Mouse (Mus musculus) embryonic stem cell, embryonic (primary cell): ENCODE measurements around the gene Gpr137c.

Experiments
- CTCF ChIA-PET, 4 experiments: fragments of 300-600 bp in 2 of 4; fragments of 350-600 bp in 2 of 4; sonication (Branson Sonifier 250); formaldehyde crosslinking; loops; one replicate each; lab custom pipeline; 2022; ENCODE audit warnings: inconsistent platforms in 2 of 4; lab: Charles Lee
- POLR2A ChIA-PET, 4 experiments: fragments of 300-600 bp in 2 of 4; fragments of 350-600 bp in 2 of 4; sonication (Branson Sonifier 250); formaldehyde crosslinking; loops; one replicate each; lab custom pipeline; 2022; ENCODE audit warnings: antibody characterized with exemption in 4 of 4, inconsistent platforms in 1 of 4; lab: Charles Lee

Gene Gpr137c

GRCm38 (mm10) chr14:45241613-45242012 lies 22.1 kb downstream of the Gpr137c start:
- ChIA-PET POLR2A (no interaction called here), CTCF (interaction anchor here in 2 of 4 experiments (0.6 to 0.7 kb wide), 2 partner anchors 125 to 213 kb away, joined by 3 read pairs; no protein-coding TSS in a partner anchor)

GRCm38 (mm10) chr14:45251548-45252076 lies 32.1 kb downstream of the Gpr137c start:
- CTCF ChIA-PET = no interaction called here
- POLR2A ChIA-PET = no interaction called here

- POLR2A ChIA-PET = no interaction called here
These were observed 44.5 kb downstream of the Gpr137c start for GRCm38 (mm10) chr14:45263831-45264592.

GRCm38 (mm10) chr14:45275816-45276215 lies 56.3 kb downstream of the Gpr137c start:
- ChIA-PET CTCF (interaction anchor here in 1 of 4 experiments (0.7 kb wide), 1 partner anchor 336 kb away, joined by 10 read pairs; no protein-coding TSS in a partner anchor), POLR2A (no interaction called here)

More at GRCm38 (mm10) chr14:45263831-45264592, 44.5 kb downstream of the Gpr137c start:
- CTCF ChIA-PET = no interaction called here

GRCm38 (mm10) chr14:45282066-45282465 lies 62.5 kb downstream of the Gpr137c start:
- POLR2A ChIA-PET = no interaction called here

GRCm38 (mm10) chr14:45291608-45292007 lies 72.1 kb downstream of the Gpr137c start:
- POLR2A ChIA-PET = interaction anchor here in 2 of 4 experiments (1.2 to 1.3 kb wide), 2 partner anchors 18 to 27 kb away, joined by 3 to 4 read pairs; no protein-coding TSS in a partner anchor

More at GRCm38 (mm10) chr14:45282066-45282465, 62.5 kb downstream of the Gpr137c start:
- CTCF ChIA-PET = no interaction called here

GRCm38 (mm10) chr14:45303939-45304338 lies 84.4 kb downstream of the Gpr137c start:
- ChIA-PET POLR2A (interaction anchor here in 3 of 4 experiments (0.6 to 8.9 kb wide), 6 partner anchors 8 to 215 kb away, joined by 3 to 58 read pairs (median 3); partner anchors contain the start of genes Psmc6 (in 2 of the 3) and Ero1l (in 1 of the 3)), CTCF (no interaction called here)

More at GRCm38 (mm10) chr14:45291608-45292007, 72.1 kb downstream of the Gpr137c start:
- CTCF ChIA-PET = interaction anchor here in 1 of 4 experiments (0.5 kb wide), 1 partner anchor 137 kb away, joined by 5 read pairs; no protein-coding TSS in a partner anchor

GRCm38 (mm10) chr14:45304389-45304788 lies 84.9 kb downstream of the Gpr137c start:
- CTCF ChIA-PET = no interaction called here
- POLR2A ChIA-PET = interaction anchor here in 2 of 4 experiments (1.1 to 8.9 kb wide), 3 partner anchors 13 to 25 kb away, joined by 3 to 58 read pairs (median 4); partner anchors contain the start of genes Psmc6 (in 2 of the 2) and Ero1l (in 1 of the 2)

GRCm38 (mm10) chr14:45305852-45306251 lies 86.3 kb downstream of the Gpr137c start:
- ChIA-PET CTCF (no interaction called here), POLR2A (interaction anchor here in 1 of 4 experiments (1.3 to 8.9 kb wide), 2 partner anchors 11 to 15 kb away, joined by 5 to 58 read pairs; partner anchors contain the start of gene Ero1l)

- ChIA-PET CTCF (interaction anchor here in 3 of 4 experiments (0.6 to 1.1 kb wide), 4 partner anchors 10 to 74 kb away, joined by 3 to 5 read pairs (median 3); partner anchors contain the start of gene Psmc6 (in 1 of the 3)), POLR2A (interaction anchor here in 2 of 4 experiments (2.4 to 8.9 kb wide), 3 partner anchors 9 to 22 kb away, joined by 17 to 58 read pairs (median 18); partner anchors contain the start of genes Ero1l (in 2 of the 2) and Psmc6 (in 1 of the 2))
These were observed 88.3 kb downstream of the Gpr137c start for GRCm38 (mm10) chr14:45307630-45308328.

GRCm38 (mm10) chr14:45309646-45310045 lies 90.1 kb downstream of the Gpr137c start:
- POLR2A ChIA-PET = interaction anchor here in 2 of 4 experiments (0.9 to 8.9 kb wide), 6 partner anchors 8 to 41 kb away, joined by 4 to 58 read pairs (median 8); partner anchors contain the start of genes Ero1l (in 2 of the 2), Psmc6 (in 2 of the 2) and Styx (in 1 of the 2)
- CTCF ChIA-PET = interaction anchor here in 2 of 4 experiments (0.6 to 1.1 kb wide), 2 partner anchors 20 to 113 kb away, joined by 5 read pairs; partner anchors contain the start of gene Psmc6 (in 1 of the 2)

- ChIA-PET CTCF (interaction anchor here in 2 of 4 experiments (0.6 to 1.1 kb wide), 2 partner anchors 19 to 113 kb away, joined by 5 read pairs; partner anchors contain the start of gene Psmc6 (in 1 of the 2)), POLR2A (interaction anchor here in 2 of 4 experiments (0.9 to 8.9 kb wide), 6 partner anchors 7 to 41 kb away, joined by 4 to 58 read pairs (median 8); partner anchors contain the start of genes Ero1l (in 2 of the 2), Psmc6 (in 2 of the 2) and Styx (in 1 of the 2))
These were observed 90.6 kb downstream of the Gpr137c start for GRCm38 (mm10) chr14:45310101-45310500.

GRCm38 (mm10) chr14:45316927-45317326 lies 97.4 kb downstream of the Gpr137c start:
- POLR2A ChIA-PET = interaction anchor here in 2 of 4 experiments (0.7 to 5.4 kb wide), 13 partner anchors 8 to 153 kb away, joined by 3 to 100 read pairs (median 3); partner anchors contain the start of genes Psmc6 (in 2 of the 2), Gpr137c (in 1 of the 2), Styx (in 1 of the 2) and Txndc16 (in 1 of the 2)
- CTCF ChIA-PET = interaction anchor here in 3 of 4 experiments (1.0 to 4.7 kb wide), 3 partner anchors 9 to 12 kb away, joined by 3 to 33 read pairs (median 5); partner anchors contain the start of gene Psmc6 (in 2 of the 3)

- CTCF ChIA-PET = interaction anchor here in 3 of 4 experiments (1.2 to 4.7 kb wide), 4 partner anchors 10 to 11 kb away, joined by 3 to 67 read pairs (median 28); partner anchors contain the start of gene Psmc6 (in 3 of the 3)
- POLR2A ChIA-PET = interaction anchor here (0.5 to 5.4 kb wide), 30 partner anchors 9 to 340 kb away, joined by 3 to 100 read pairs (median 4); partner anchors contain the start of genes Psmc6 (in 3 of the 4), Styx (in 3 of the 4), Gpr137c (in 2 of the 4) and Txndc16 (in 2 of the 4)
These were observed 98.4 kb downstream of the Gpr137c start for GRCm38 (mm10) chr14:45317921-45318411.

GRCm38 (mm10) chr14:45318426-45319236 lies 99.1 kb downstream of the Gpr137c start, which contains the start of gene Ero1l:
Gene Ero1l, minus strand, starts transcription at chr14:45318771.
- ChIA-PET POLR2A (interaction anchor here in 3 of 4 experiments (0.6 to 5.4 kb wide), 36 partner anchors 9 to 339 kb away, joined by 3 to 100 read pairs (median 5); partner anchors contain the start of genes Psmc6 (in 3 of the 3), Gpr137c (in 2 of the 3), Styx (in 2 of the 3) and Txndc16 (in 2 of the 3)), CTCF (interaction anchor here (0.7 to 4.7 kb wide), 4 partner anchors 10 to 11 kb away, joined by 4 to 67 read pairs (median 28); partner anchors contain the start of gene Psmc6 (in 4 of the 4))
